Mouse (Mus musculus): Measurements from ENCODE around the gene Ifnar2. TPM values are rescaled to one million over a fixed set of nuclear protein-coding genes. Genes with fewer than 3 reads are reported as not detected.

Gene Ifnar2
- polyA plus RNA-seq, 1 experiment from 2014 or later = 33.5 TPM

- ATAC-seq (replicated peaks) = no peak
- WGBS = 86% methylated on average over 9 of the region's 9 CpGs
- H3K4me2 ChIP-seq = no peak overlapping the region
- H3K36me3 ChIP-seq (replicated peaks) = no peaks in the 10 kb centered on the region; the same call in 1 of the 2 replicates
- no peak overlapping the region for H3K9ac ChIP-seq
- no peaks in the 10 kb centered on the region for H3K27me3 ChIP-seq (replicated peaks)
- H3K9me3 ChIP-seq = no peaks in the 10 kb centered on the region
- H3K4me3 ChIP-seq = no peak overlapping the region
- no peaks in the 10 kb centered on the region for H3K4me1 ChIP-seq
- H3K27ac ChIP-seq = no peak overlapping the region
Observed at GRCm38 (mm10) chr16:91382261-91382790, 9.7 kb downstream of the Ifnar2 start.

GRCm38 (mm10) chr16:91384221-91384620 is 11.6 kb downstream of the Ifnar2 start:
- no peaks in the 10 kb centered on the region for H3K4me1 ChIP-seq
- WGBS = 87% methylated on average over 4 of the region's 4 CpGs
- H3K36me3 ChIP-seq (replicated peaks) = peaks cover 15% of the 10 kb centered on the region; the same call in 1 of the 2 replicates
- ATAC-seq (replicated peaks) = no peak
- no peak overlapping the region for H3K9ac ChIP-seq
- no peak overlapping the region for H3K4me3 ChIP-seq
- no peak overlapping the region for H3K27ac ChIP-seq
- H3K4me2 ChIP-seq = no peak overlapping the region
- H3K27me3 ChIP-seq (replicated peaks) = no peaks in the 10 kb centered on the region
- no peaks in the 10 kb centered on the region for H3K9me3 ChIP-seq

DNA sequence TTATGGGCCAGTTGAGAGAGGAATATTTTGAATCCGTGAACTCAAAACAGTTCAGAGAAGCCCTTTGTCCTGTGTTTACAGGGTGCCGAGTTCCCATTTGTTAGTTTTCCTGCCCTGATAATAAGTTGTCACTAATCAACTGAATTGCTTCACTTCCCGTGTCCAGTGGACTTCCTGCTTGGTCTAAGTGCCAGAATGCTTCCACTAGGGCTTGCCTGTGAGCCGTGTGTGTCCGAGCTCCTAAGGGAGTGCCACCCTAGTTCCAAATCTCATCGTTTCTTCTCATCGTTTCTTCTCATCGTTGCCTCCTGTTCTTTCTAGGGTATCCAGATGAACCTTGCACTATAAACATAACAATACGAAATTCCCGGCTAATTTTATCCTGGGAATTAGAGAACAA is 13.0 kb downstream of the Ifnar2 start:
- Histone ChIP-seq H3K9me3 (no peaks in the 10 kb centered on the region), H3K4me1 (no peaks in the 10 kb centered on the region), H3K36me3 (replicated peaks) (peaks cover 16% of the 10 kb centered on the region; the same call in 1 of the 2 replicates), H3K9ac (no peak overlapping the region), H3K27ac (no peak overlapping the region), H3K4me2 (no peak overlapping the region), H3K27me3 (replicated peaks) (no peaks in the 10 kb centered on the region), H3K4me3 (no peak overlapping the region)
- no peak for ATAC-seq (replicated peaks)
- WGBS = 60% methylated on average over 10 of the region's 10 CpGs

DNA sequence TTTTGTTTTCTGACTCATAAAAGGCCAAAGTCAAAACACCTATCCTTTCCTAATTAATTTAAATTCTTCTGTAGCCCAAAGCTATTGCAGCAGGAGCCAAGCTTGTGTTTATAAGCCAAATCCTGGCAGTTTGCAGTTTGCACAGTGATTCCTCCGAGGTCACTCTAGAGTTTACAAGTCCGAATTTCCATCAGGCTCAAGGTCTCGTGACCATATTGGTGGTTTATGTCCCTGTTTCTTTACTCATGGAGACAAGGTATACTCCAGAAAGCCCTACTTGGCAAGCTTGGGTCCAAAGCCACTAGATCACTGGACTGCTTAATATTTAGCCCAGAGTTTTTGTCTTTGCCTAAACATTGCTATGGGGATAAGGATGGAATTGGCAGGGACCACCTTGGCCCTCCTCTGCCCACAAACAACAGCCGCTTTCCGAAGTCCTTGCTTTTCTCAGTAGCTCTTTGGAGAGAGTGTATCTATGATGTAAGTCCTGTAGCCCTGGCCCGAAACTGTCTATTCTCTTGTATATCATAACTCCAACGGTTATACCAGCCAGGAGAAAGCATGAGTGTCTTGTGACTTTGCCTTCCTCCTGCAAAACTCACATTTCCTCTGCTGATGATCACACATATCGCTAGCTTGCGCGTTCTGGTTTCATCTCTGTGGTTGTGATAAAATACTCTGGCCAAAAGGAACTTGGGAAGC is 14.0 kb downstream of the Ifnar2 start:
- Histone ChIP-seq H3K4me1 (no peaks in the 10 kb centered on the region), H3K9me3 (no peaks in the 10 kb centered on the region), H3K36me3 (replicated peaks) (peaks cover 16% of the 10 kb centered on the region; the same call in 1 of the 2 replicates), H3K27me3 (replicated peaks) (no peaks in the 10 kb centered on the region), H3K27ac (no peak overlapping the region), H3K9ac (no peak overlapping the region), H3K4me2 (no peak overlapping the region), H3K4me3 (no peak overlapping the region)
- 93% methylated on average over 10 of the region's 10 CpGs for WGBS
- ATAC-seq (replicated peaks) = no peak

DNA sequence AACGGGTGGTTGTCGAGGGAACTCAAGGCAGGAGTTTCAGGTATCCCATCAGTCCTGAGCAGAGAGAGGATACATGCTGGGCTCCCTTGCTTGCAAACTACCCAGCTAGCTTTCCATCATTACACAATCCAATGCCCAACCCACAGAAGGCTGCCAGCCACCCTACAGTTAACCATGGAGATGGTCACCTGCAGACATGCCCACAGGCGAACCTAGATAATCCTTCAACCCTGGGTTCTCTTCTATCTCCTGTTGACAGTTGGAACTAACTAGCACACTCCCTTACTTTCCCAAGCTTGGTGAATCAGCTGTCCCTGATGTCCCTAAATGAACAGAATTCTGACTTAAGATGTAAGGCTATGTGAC is 14.5 kb downstream of the Ifnar2 start:
- peaks cover 19% of the 10 kb centered on the region; the same call in 1 of the 2 replicates for H3K36me3 ChIP-seq (replicated peaks)

GRCm38 (mm10) chr16:91390100-91390499 is 17.5 kb downstream of the Ifnar2 start:
- no peak overlapping the region for H3K9ac ChIP-seq
- H3K4me1 ChIP-seq = no peaks in the 10 kb centered on the region
- H3K27me3 ChIP-seq (replicated peaks) = no peaks in the 10 kb centered on the region
- H3K9me3 ChIP-seq = no peaks in the 10 kb centered on the region
- 88% methylated on average over 4 of the region's 4 CpGs for WGBS
- no peak overlapping the region for H3K27ac ChIP-seq
- H3K4me3 ChIP-seq = no peak overlapping the region
- H3K36me3 ChIP-seq (replicated peaks) = peaks cover 29% of the 10 kb centered on the region; the same call in 1 of the 2 replicates
- no peak for ATAC-seq (replicated peaks)
- no peak overlapping the region for H3K4me2 ChIP-seq

More for the DNA sequence above, 14.5 kb downstream of the Ifnar2 start:
- Histone ChIP-seq H3K4me2 (no peak overlapping the region), H3K9me3 (no peaks in the 10 kb centered on the region), H3K27me3 (replicated peaks) (no peaks in the 10 kb centered on the region), H3K9ac (no peak overlapping the region), H3K4me3 (no peak overlapping the region), H3K27ac (no peak overlapping the region), H3K4me1 (no peaks in the 10 kb centered on the region)
- 85% methylated on average over 3 of the region's 3 CpGs for WGBS
- ATAC-seq (replicated peaks) = no peak

GRCm38 (mm10) chr16:91391421-91391820 is 18.8 kb downstream of the Ifnar2 start, which contains the start of gene Gm21970:
Gene Gm21970 (plus strand): TSS chr16:91391721.
- Histone ChIP-seq H3K36me3 (replicated peaks) (peaks cover 31% of the 10 kb centered on the region; the same call in 1 of the 2 replicates), H3K27ac (no peak within 1 kb of the TSS), H3K4me3 (no peak within 1 kb of the TSS), H3K27me3 (replicated peaks) (no peaks in the 10 kb centered on the region), H3K9me3 (no peaks in the 10 kb centered on the region), H3K4me2 (no peak within 1 kb of the TSS), H3K4me1 (no peaks in the 10 kb centered on the region), H3K9ac (no peak within 1 kb of the TSS)
- no peak for ATAC-seq (replicated peaks)
- WGBS = 84% methylated on average over 5 of the region's 5 CpGs

DNA sequence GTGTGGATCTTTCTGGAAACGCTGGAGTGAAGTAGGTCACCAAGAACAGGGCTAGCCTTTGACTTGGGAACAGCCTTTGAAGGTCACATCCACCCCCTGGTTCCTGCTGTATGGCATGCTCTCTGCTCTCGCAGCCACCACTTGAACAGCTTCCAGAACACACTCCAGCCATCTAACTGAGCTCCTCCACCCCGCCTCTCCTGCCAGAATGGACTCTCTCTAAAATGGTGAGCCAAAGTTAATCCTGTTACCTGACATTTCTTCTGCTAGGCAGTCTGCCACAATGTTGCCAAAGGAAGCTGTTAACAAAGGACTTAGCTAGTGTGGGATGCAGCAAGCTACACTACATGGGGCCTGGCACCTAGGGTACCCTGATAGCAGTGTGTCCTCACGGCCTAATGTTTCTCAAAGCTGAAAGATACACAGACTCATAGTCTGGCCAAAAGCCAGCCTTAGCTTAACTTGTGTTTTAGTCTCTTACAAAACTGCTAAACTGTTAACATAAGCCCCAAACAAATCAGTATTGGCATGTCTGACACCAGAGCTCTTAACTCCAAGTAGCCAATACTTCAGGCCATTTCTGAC is 22.3 kb downstream of the Ifnar2 start:
- H3K27ac ChIP-seq = no peak overlapping the region
- H3K4me2 ChIP-seq = no peak overlapping the region
- no peaks in the 10 kb centered on the region for H3K27me3 ChIP-seq (replicated peaks)
- H3K4me3 ChIP-seq = no peak overlapping the region
- no peak overlapping the region for H3K9ac ChIP-seq
- no peak for ATAC-seq (replicated peaks)
- 70% methylated on average over 4 of the region's 4 CpGs for WGBS
- H3K4me1 ChIP-seq = no peaks in the 10 kb centered on the region
- H3K36me3 ChIP-seq (replicated peaks) = peaks cover 15% of the 10 kb centered on the region; the same call in 1 of the 2 replicates
- H3K9me3 ChIP-seq = no peaks in the 10 kb centered on the region

GRCm38 (mm10) chr16:91395633-91396392 is 23.2 kb downstream of the Ifnar2 start:
- Histone ChIP-seq H3K4me1 (no peaks in the 10 kb centered on the region), H3K27me3 (replicated peaks) (no peaks in the 10 kb centered on the region), H3K9ac (no peak overlapping the region), H3K4me3 (no peak overlapping the region), H3K27ac (no peak overlapping the region), H3K9me3 (no peaks in the 10 kb centered on the region), H3K4me2 (no peak overlapping the region), H3K36me3 (replicated peaks) (peaks cover 15% of the 10 kb centered on the region; the same call in 1 of the 2 replicates)
- WGBS = 48% methylated on average over 8 of the region's 8 CpGs
- no peak for ATAC-seq (replicated peaks)

DNA sequence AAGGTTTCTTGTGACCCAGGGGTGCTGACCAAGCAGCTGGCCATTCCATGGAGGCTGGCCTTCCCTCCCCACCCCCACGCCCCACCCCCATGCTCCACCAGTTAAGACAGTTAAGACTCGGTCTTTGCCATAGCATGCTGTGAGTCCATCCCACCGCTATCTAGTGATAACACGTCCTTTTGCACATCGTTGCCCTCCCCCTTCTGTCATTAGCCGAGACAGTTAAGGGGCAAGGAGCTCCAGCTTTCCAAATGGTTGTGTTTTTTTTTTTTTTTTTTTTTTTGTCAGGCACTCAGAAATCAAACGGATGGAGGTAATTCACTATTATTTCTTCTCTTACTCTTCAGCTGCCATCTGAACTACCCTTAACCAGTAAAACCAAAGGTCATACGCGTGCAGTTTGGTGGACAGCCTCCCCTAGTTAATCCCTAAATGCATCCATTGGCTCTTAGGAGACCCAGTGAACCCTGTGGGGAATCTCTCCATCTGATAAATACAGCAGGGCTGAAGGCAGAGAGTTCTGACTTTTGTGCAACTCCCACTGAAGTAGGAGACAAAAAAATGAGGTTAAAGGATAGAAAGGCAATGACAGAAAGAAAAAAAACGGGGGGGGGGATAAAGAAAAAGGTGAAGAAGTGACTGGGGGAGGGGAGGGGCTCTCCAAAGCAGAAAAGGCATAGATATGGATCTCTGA is 24.4 kb downstream of the Ifnar2 start:
- 67% methylated on average over 10 of the region's 10 CpGs for WGBS
- no peak overlapping the region for H3K4me3 ChIP-seq
- no peak overlapping the region for H3K27ac ChIP-seq
- no peaks in the 10 kb centered on the region for H3K9me3 ChIP-seq
- H3K27me3 ChIP-seq (replicated peaks) = no peaks in the 10 kb centered on the region
- no peaks in the 10 kb centered on the region for H3K4me1 ChIP-seq
- peaks cover 12% of the 10 kb centered on the region; the same call in 1 of the 2 replicates for H3K36me3 ChIP-seq (replicated peaks)
- no peak for ATAC-seq (replicated peaks)
- H3K4me2 ChIP-seq = no peak overlapping the region
- no peak overlapping the region for H3K9ac ChIP-seq

DNA sequence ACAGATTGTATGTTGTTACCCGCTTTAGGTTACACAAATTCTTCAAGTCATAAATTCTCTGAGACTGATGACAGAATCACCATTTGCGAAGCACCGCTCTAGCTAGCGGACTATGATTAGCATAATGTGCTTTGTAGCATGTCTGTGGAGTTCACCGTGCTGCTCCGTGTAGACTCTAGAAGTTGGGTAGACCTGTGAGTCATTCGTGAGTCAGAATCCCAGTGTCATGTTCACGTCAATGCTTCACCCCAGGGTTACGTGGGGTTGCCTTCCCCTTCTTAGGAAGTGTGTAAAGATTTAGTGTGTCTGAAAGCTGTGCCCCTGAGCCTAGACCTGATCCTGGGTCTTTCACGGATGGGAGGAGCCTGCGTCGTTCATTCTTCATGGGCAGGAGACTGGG is 25.4 kb downstream of the Ifnar2 start:
- no peak for ATAC-seq (replicated peaks)
- Histone ChIP-seq H3K4me1 (no peaks in the 10 kb centered on the region), H3K27ac (no peak overlapping the region), H3K9me3 (no peaks in the 10 kb centered on the region), H3K4me3 (no peak overlapping the region), H3K36me3 (replicated peaks) (peaks cover 6% of the 10 kb centered on the region; the same call in 1 of the 2 replicates), H3K4me2 (no peak overlapping the region), H3K9ac (no peak overlapping the region), H3K27me3 (replicated peaks) (no peaks in the 10 kb centered on the region)
- WGBS = 90% methylated on average over 12 of the region's 12 CpGs

DNA sequence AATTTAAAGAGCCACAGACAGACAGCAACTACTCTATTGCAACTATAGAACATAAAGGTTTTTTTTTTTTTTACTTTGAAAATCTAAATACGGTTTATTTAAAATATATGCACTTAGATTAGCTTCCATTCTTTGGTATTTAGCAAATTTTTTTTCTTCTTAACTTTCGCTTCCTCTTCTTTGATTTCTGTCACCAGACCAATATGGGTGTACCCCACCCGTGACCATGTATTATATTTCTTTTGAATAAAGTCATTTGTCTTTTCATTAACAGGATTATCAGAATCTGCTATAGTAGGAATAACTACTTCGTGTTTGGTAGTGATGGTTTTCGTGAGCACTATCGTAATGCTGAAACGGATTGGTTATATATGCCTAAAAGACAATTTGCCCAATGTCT is 26.4 kb downstream of the Ifnar2 start:
- no peak for ATAC-seq (replicated peaks)
- Histone ChIP-seq H3K4me1 (no peaks in the 10 kb centered on the region), H3K36me3 (replicated peaks) (peaks cover 6% of the 10 kb centered on the region; the same call in 1 of the 2 replicates), H3K27ac (no peak overlapping the region), H3K4me3 (no peak overlapping the region), H3K9me3 (no peaks in the 10 kb centered on the region), H3K4me2 (no peak overlapping the region), H3K27me3 (replicated peaks) (no peaks in the 10 kb centered on the region), H3K9ac (no peak overlapping the region)
- WGBS = 87% methylated on average over 7 of the region's 7 CpGs

Measured in midbrain, embryonic 15.5 days (tissue).